Mouse (Mus musculus): Measurements from ENCODE around the gene Rin3. TPM values are rescaled to one million over a fixed set of nuclear protein-coding genes. Genes with fewer than 3 reads are reported as not detected.

The Rin3 gene
- total and polyA plus RNA-seq, 2 experiments from 2014 or later = 4.6 to 13.4 TPM

DNA sequence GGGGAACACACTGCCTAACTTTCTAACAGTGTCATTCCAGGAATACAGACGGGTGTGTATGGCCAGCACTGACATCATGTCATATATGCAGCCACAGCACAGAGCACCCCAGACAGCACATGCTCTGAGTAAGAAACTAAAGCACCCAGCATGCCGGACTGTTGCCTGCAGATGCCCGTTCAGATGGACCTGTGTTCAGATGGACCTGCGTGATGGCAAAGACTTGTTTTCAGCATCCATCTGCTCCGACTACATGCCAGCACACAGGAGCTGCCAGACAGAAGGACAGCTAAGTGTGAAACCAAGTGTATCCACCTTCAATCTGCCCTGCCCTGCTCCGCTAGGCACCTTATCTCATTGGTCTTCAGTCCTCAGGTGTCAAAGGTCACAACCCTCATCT, 131.8 kb downstream of the Rin3 start:
- Histone ChIP-seq H3K4me1 (ENCODE audit: control insufficient read depth, insufficient read depth) (peaks cover 25% of the 10 kb centered on the region), H3K36me3 (replicated peaks; ENCODE audit: control insufficient read depth, insufficient read depth, low read length) (no peaks in the 10 kb centered on the region), H3K27me3 (ENCODE audit: control insufficient read depth, insufficient read depth, low read length) (no peaks in the 10 kb centered on the region), H3K9ac (replicated peaks; ENCODE audit: low read depth, low read length) (no peak overlapping the region), H3K27ac (ENCODE audit: low read depth) (no peak overlapping the region), H3K4me2 (ENCODE audit: low read depth, low read length) (no peak overlapping the region), H3K4me3 (ENCODE audit: low read depth, low read length) (no peak overlapping the region), H3K9me3 (replicated peaks; ENCODE audit: control insufficient read depth, low read length) (no peaks in the 10 kb centered on the region)
- TF ChIP-seq CTCF (IDR thresholded peaks at IDR 0.05; ENCODE audit: low read depth) (no peak), EP300 (IDR thresholded peaks at IDR 0.05; ENCODE audit: low read depth) (no peak)
- no peak for DNase-seq (ENCODE audit: low spot score)
- no peak for ATAC-seq (ENCODE audit: insufficient read depth, low read depth)
- WGBS = 81% methylated on average over 6 of the region's 6 CpGs

DNA sequence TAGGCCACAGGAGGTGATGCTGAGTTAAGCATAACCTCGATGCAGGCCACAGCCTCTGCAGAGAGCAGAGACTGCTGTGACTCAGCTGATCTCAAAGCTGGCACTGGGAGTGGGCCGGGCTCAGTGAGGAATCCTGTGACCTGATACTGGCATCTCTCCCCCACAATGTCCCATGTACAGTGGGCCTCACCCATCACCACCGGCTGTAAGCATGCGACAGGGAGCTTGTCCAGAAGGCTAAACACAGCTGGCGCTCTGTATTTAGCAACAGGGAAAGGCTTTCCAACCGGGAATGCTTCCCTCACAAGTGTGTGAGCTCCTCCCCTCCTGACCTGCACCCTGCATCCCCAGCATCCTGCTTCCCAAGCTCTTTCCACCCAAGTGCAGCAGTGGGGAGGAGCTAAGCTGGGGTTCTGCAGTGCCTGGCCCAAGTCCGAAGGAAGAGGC, 133.6 kb downstream of the Rin3 start:
- peak; percentile 97 for ATAC-seq (ENCODE audit: insufficient read depth, low read depth)
- H3K9ac ChIP-seq (replicated peaks; ENCODE audit: low read depth, low read length) = no peak overlapping the region
- H3K27me3 ChIP-seq (ENCODE audit: control insufficient read depth, insufficient read depth, low read length) = no peaks in the 10 kb centered on the region
- peak; percentile 90 for DNase-seq (ENCODE audit: low spot score)
- no peak overlapping the region for H3K4me3 ChIP-seq (ENCODE audit: low read depth, low read length)
- peak overlapping the region; percentile 82 for H3K27ac ChIP-seq (ENCODE audit: low read depth)
- 5% methylated on average over 7 of the region's 7 CpGs for WGBS
- peaks cover 38% of the 10 kb centered on the region for H3K4me1 ChIP-seq (ENCODE audit: control insufficient read depth, insufficient read depth)
- TF ChIP-seq EP300 (IDR thresholded peaks at IDR 0.05; ENCODE audit: low read depth) = peak; percentile 89
- TF ChIP-seq CTCF (IDR thresholded peaks at IDR 0.05; ENCODE audit: low read depth) = no peak
- H3K9me3 ChIP-seq (replicated peaks; ENCODE audit: control insufficient read depth, low read length) = no peaks in the 10 kb centered on the region
- H3K36me3 ChIP-seq (replicated peaks; ENCODE audit: control insufficient read depth, insufficient read depth, low read length) = no peaks in the 10 kb centered on the region
- no peak overlapping the region for H3K4me2 ChIP-seq (ENCODE audit: low read depth, low read length)

DNA sequence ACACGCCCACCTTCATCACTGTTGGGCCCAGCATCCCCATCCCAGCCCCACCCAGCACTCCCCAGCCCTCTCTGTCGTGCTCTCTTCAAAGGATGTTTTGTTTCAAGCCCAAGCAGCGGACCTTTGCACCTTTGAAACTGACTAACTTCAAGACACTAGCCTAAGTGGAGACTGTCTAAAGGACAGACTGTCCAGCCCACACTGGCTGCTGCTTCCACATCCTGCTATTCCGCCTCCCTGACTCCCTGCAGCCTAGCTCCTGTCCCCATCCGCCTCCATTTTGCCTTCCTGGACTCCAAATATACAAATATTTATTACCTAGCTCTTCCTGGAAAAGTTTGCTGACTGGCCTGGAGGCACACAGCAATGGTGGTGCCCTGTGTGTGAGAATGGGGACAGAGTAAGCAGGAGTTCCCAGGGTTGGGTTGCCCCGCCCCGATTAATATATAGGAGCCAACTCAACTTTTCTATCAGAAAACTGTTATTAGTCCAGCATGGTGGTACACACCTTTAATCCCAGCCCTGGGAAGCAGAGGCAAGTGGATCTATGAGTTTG, 134.2 kb downstream of the Rin3 start:
- H3K9ac ChIP-seq (replicated peaks; ENCODE audit: low read depth, low read length) = no peak overlapping the region
- no peaks in the 10 kb centered on the region for H3K27me3 ChIP-seq (ENCODE audit: control insufficient read depth, insufficient read depth, low read length)
- peak overlapping the region; percentile 82 for H3K27ac ChIP-seq (ENCODE audit: low read depth)
- H3K4me2 ChIP-seq (ENCODE audit: low read depth, low read length) = no peak overlapping the region
- H3K4me1 ChIP-seq (ENCODE audit: control insufficient read depth, insufficient read depth) = peaks cover 43% of the 10 kb centered on the region
- ATAC-seq (ENCODE audit: insufficient read depth, low read depth) (no peak), DNase-seq (ENCODE audit: low spot score) (no peak)
- no peak overlapping the region for H3K4me3 ChIP-seq (ENCODE audit: low read depth, low read length)
- no peaks in the 10 kb centered on the region for H3K9me3 ChIP-seq (replicated peaks; ENCODE audit: control insufficient read depth, low read length)
- H3K36me3 ChIP-seq (replicated peaks; ENCODE audit: control insufficient read depth, insufficient read depth, low read length) = no peaks in the 10 kb centered on the region
- WGBS = 71% methylated on average over 7 of the region's 7 CpGs
- no peak for TF ChIP-seq EP300 (IDR thresholded peaks at IDR 0.05; ENCODE audit: low read depth)
- TF ChIP-seq CTCF (IDR thresholded peaks at IDR 0.05; ENCODE audit: low read depth) = no peak

DNA sequence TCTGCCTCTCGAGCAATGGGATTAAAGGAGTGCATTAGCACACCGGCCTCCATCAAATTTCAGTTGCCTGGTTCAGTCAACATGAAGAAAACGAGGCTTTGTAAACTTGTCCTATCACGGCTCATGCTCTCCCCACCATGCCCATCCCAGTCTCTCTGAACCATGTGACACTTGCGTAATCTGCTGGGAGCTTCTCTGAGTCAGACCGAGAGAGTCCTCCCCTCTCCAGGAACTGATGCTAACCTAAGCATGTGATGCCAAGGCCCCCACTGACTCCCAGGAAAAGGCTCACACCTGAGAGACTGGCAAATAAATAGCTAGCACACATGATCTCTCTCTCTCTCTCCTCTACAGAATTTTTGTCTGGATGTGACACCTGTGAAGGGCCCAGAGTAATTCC, 134.9 kb downstream of the Rin3 start:
- ATAC-seq (ENCODE audit: insufficient read depth, low read depth) (no peak), DNase-seq (ENCODE audit: low spot score) (no peak)
- H3K27ac ChIP-seq (ENCODE audit: low read depth) = no peak overlapping the region
- WGBS = 82% methylated on average over 6 of the region's 6 CpGs
- no peak for TF ChIP-seq CTCF (IDR thresholded peaks at IDR 0.05; ENCODE audit: low read depth)
- no peak for TF ChIP-seq EP300 (IDR thresholded peaks at IDR 0.05; ENCODE audit: low read depth)
- H3K9me3 ChIP-seq (replicated peaks; ENCODE audit: control insufficient read depth, low read length) = no peaks in the 10 kb centered on the region
- no peak overlapping the region for H3K9ac ChIP-seq (replicated peaks; ENCODE audit: low read depth, low read length)
- no peak overlapping the region for H3K4me2 ChIP-seq (ENCODE audit: low read depth, low read length)
- H3K27me3 ChIP-seq (ENCODE audit: control insufficient read depth, insufficient read depth, low read length) = no peaks in the 10 kb centered on the region
- H3K4me3 ChIP-seq (ENCODE audit: low read depth, low read length) = no peak overlapping the region
- H3K36me3 ChIP-seq (replicated peaks; ENCODE audit: control insufficient read depth, insufficient read depth, low read length) = no peaks in the 10 kb centered on the region
- H3K4me1 ChIP-seq (ENCODE audit: control insufficient read depth, insufficient read depth) = peaks cover 43% of the 10 kb centered on the region

DNA sequence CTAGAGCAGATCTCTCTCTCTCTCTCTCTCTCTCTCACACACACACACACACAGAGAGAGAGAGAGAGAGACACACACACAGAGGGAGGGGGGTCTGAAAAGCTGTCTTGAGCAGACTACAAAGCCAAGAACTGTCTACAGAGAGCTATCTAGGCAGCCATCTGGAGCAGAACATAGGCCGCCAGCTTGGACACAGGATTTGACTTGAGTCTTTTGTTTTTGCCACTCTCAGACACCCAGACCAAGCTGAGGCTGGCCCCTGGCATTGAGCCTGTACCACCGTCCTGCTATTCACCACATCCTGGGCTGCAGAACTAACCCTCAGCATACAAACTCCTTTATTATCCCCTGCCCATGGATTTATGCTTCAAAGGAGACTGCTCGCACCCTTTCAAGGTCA, 136.7 kb downstream of the Rin3 start:
- ATAC-seq (ENCODE audit: insufficient read depth, low read depth) (no peak), DNase-seq (ENCODE audit: low spot score) (no peak)
- H3K4me3 ChIP-seq (ENCODE audit: low read depth, low read length) = no peak overlapping the region
- H3K9me3 ChIP-seq (replicated peaks; ENCODE audit: control insufficient read depth, low read length) = no peaks in the 10 kb centered on the region
- peaks cover 42% of the 10 kb centered on the region for H3K4me1 ChIP-seq (ENCODE audit: control insufficient read depth, insufficient read depth)
- H3K36me3 ChIP-seq (replicated peaks; ENCODE audit: control insufficient read depth, insufficient read depth, low read length) = no peaks in the 10 kb centered on the region
- H3K27ac ChIP-seq (ENCODE audit: low read depth) = peak overlapping the region; percentile 55; the same call in 1 of the 2 replicates
- 57% methylated on average over 3 of the region's 3 CpGs for WGBS
- TF ChIP-seq EP300 (IDR thresholded peaks at IDR 0.05; ENCODE audit: low read depth) (no peak), CTCF (IDR thresholded peaks at IDR 0.05; ENCODE audit: low read depth) (no peak)
- H3K27me3 ChIP-seq (ENCODE audit: control insufficient read depth, insufficient read depth, low read length) = no peaks in the 10 kb centered on the region
- H3K9ac ChIP-seq (replicated peaks; ENCODE audit: low read depth, low read length) = no peak overlapping the region
- H3K4me2 ChIP-seq (ENCODE audit: low read depth, low read length) = no peak overlapping the region
